Mouse (Mus musculus) neural tube, embryonic 14.5 days (tissue): Measurements from ENCODE around the gene Gtf2ird2. TPM values are rescaled to one million over a fixed set of nuclear protein-coding genes. Genes with fewer than 3 reads are reported as not detected.
A peak's percentile ranks its signal among the peaks of the same experiment; 100 is the strongest.

Experiments
- ATAC-seq: fragments of 200-750 bp; cut with Nextera tagmentation; 2 replicates; pipeline ENCODE4 v1.8.0; 2017; ENCODE audit warnings: low read depth, mild to moderate bottlenecking, moderate TSS enrichment, moderate library complexity
- H3K27ac ChIP-seq: fragments of 300-500 bp; sonication (generic); 2 replicates; pipeline ENCODE4 v1.5.1; 2014; ENCODE audit warnings: low read depth, mild to moderate bottlenecking, control low read depth, low read length, moderate library complexity, mixed read lengths
- H3K27me3 ChIP-seq: fragments of 300-500 bp; sonication (generic); 2 replicates; pipeline ENCODE4 v1.6.1; 2014; ENCODE audit warnings: low read length; ENCODE audit not compliant: control insufficient read depth, insufficient read depth
- H3K36me3 ChIP-seq: fragments of 300-500 bp; sonication (generic); 2 replicates; pipeline ENCODE4 v1.6.1; 2014; ENCODE audit warnings: low read length, mixed read lengths; ENCODE audit not compliant: control insufficient read depth, insufficient read depth
- H3K4me1 ChIP-seq: fragments of 300-500 bp; sonication (generic); 2 replicates; pipeline ENCODE4 v1.6.1; 2014; ENCODE audit warnings: low read length; ENCODE audit not compliant: control insufficient read depth, insufficient read depth
- H3K4me2 ChIP-seq: fragments of 300-500 bp; sonication (generic); 2 replicates; pipeline ENCODE4 v1.6.1; 2014; ENCODE audit warnings: mild to moderate bottlenecking, low read depth, low read length, control low read depth
- H3K4me3 ChIP-seq: fragments of 300-500 bp; sonication (generic); 2 replicates; pipeline ENCODE4 v1.5.1; 2014; ENCODE audit warnings: low read depth, low read length, control low read depth, mixed read lengths
- H3K9ac ChIP-seq: fragments of 300-500 bp; sonication (generic); replicated peaks from 2 replicates; pipeline ENCODE4 v1.6.1; 2014; ENCODE audit warnings: low read depth, mild to moderate bottlenecking, control low read depth, low read length, mixed read lengths
- H3K9me3 ChIP-seq: fragments of 300-500 bp; sonication (generic); 2 replicates; pipeline ENCODE4 v1.6.1; 2016; ENCODE audit warnings: low read length; ENCODE audit not compliant: control insufficient read depth
- WGBS: fragments of 180-500 bp; shearing (Covaris S2); extraction: QIAGEN DNeasy Blood & Tissue Kit; methylation state at CpG from one replicate; pipeline ENCODE4 v1.1.7; 2014; 5-methylcytosine and 5-hydroxymethylcytosine counted together
- polyA plus RNA-seq: library from polyadenylated mRNA; unstranded; fragments of >200 nt; fragmentation: Nextera tagmentation; extraction: Ambion mirVana; gene quantifications from 2 replicates; pipeline ENCODE4 v1.2.1, GENCODE M21; 2014

The Gtf2ird2 gene
- 11.6 and 14.0 TPM in 2 replicates for polyA plus RNA-seq

DNA sequence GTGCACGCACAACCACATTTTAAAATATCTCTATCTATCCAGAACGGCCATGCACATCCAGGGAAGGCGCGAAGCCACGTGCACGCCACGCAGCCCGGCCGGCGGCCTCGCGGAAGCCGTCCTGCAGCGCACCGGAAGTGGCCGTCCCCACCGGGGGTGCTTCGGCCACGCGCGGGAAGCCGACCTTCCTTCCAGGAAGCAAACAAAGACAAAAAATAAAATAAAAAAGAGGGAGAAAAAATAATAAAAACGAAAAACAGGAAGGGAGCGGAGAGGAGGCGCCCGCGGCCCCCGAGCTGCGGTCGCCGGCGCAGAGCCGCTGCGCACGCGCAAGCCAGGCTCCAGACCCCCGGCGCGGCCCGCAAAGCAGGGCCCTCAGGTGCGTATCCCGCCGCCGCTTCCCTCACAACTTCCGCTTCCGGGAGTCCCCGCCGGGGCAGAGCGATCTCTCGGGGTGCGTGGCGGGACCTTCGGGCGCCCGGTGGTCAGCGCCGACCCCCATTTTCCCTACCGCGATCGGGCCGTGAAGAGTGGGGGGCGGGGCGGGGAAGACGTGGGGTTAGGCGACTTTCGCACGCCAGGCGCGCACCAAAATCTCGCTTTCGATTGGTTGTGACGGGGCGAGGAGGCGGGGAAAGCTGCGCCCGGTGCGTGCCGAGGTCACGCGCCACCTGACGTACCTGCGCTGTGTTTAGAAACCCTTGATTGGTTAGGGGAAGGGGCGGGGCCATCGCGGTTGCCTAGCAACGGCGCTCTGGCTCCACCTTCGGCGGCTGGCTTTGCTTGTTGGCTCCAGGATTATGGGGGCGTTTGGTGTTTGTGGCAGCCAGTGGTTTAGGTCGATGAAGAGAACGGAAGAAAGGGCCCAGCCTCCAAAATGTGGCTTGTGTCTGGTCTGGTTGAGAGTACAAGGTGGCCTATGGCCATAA, at the start of gene Gtf2ird2:
Gene Gtf2ird2 (plus strand): TSS at position 140 of the 929 bp plus-strand sequence.
- H3K36me3 ChIP-seq, result no peaks in the 10 kb centered on the region
- H3K4me3 ChIP-seq, result peak within 1 kb of the TSS; percentile 62
- ATAC-seq, result peak; percentile 95
- H3K27ac ChIP-seq, result peak within 1 kb of the TSS; percentile 94
- peak within 1 kb of the TSS; percentile 70 for H3K9ac ChIP-seq
- no peaks in the 10 kb centered on the region for H3K9me3 ChIP-seq
- peak within 1 kb of the TSS; percentile 71 for H3K4me2 ChIP-seq
- under 1% methylated on average over 81 of the region's 92 CpGs for whole genome bisulfite sequencing
- no peaks in the 10 kb centered on the region for H3K27me3 ChIP-seq
- H3K4me1 ChIP-seq, result peaks cover 12% of the 10 kb centered on the region

DNA sequence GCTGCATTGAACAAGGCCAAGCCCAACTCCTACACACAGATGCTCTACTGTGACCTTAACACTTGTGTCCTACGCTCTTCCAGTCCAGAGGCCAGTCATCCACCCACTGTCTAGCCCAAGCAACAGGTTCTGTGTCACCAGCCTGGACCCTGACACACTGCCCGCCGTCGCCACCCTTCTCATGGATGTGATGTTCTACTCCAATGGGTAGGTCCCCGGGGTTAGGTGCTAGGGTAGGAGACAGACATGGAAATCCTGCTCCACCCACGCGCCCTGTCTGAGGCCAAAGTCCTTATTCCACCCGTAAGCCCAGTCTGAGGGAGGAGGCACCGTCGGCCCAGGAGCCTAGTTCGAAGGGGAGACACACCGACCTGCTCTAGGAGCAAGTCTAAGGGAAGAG, 47.8 kb upstream of the Gtf2ird2 start:
- 97% methylated on average over 12 of the region's 12 CpGs for WGBS
- no peak for ATAC-seq
- peaks cover 41% of the 10 kb centered on the region for H3K36me3 ChIP-seq

DNA sequence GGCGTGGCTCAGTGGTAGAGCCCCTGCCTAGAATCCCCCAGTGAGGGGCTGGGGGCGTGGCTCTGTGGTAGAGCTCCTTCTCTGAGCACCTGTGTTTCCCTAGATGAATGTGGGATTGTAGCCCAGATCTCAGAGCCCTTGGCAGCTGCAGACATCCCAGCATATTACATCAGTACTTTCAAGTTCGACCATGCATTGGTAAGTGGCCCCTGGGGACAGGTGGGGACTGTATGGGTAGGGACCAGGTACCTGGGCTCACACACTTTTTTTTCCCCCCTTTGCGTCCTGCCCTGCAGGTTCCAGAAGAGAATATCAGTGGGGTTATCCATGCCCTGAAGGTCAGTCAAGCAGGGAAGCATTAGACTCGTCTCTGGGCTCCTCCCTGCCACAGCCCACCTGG, 45.9 kb upstream of the Gtf2ird2 start:
- Histone ChIP-seq H3K27me3 (no peaks in the 10 kb centered on the region), H3K4me2 (no peak overlapping the region), H3K27ac (no peak overlapping the region), H3K4me3 (no peak overlapping the region), H3K9ac (no peak overlapping the region), H3K36me3 (peaks cover 41% of the 10 kb centered on the region), H3K4me1 (no peaks in the 10 kb centered on the region), H3K9me3 (no peaks in the 10 kb centered on the region)
- WGBS, result 84% methylated on average over 5 of the region's 5 CpGs
- ATAC-seq, result no peak

More for the DNA sequence above, 47.8 kb upstream of the Gtf2ird2 start:
- H3K9me3 ChIP-seq, result no peaks in the 10 kb centered on the region
- no peak overlapping the region for H3K4me2 ChIP-seq
- no peaks in the 10 kb centered on the region for H3K4me1 ChIP-seq
- H3K27me3 ChIP-seq, result no peaks in the 10 kb centered on the region
- no peak overlapping the region for H3K9ac ChIP-seq
- H3K4me3 ChIP-seq, result no peak overlapping the region
- H3K27ac ChIP-seq, result no peak overlapping the region

DNA sequence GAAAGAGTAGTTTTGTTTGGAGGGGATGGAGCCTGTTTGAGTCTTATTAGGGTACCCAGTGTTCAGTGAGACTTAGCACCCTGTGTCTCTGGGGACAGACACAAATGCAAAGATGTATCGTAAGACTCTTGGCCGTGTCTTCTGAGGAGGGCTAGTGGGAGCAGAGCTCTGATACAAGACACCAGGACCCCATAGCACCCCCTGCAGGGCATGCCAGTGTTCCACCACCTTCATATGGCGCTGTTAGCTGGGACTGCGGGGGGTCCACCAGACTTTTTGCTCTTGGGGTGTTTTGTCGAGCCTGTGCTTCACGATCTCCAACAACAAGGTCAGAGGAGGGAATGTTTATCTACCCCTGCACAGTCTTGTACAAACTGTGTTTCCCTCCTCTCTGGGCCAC, 44.4 kb upstream of the Gtf2ird2 start:
- Histone ChIP-seq H3K36me3 (peaks cover 43% of the 10 kb centered on the region), H3K9me3 (no peaks in the 10 kb centered on the region), H3K4me1 (no peaks in the 10 kb centered on the region), H3K27ac (no peak overlapping the region), H3K27me3 (no peaks in the 10 kb centered on the region), H3K4me2 (no peak overlapping the region), H3K9ac (no peak overlapping the region), H3K4me3 (no peak overlapping the region)
- 85% methylated on average over 6 of the region's 6 CpGs for WGBS
- no peak for ATAC-seq

DNA sequence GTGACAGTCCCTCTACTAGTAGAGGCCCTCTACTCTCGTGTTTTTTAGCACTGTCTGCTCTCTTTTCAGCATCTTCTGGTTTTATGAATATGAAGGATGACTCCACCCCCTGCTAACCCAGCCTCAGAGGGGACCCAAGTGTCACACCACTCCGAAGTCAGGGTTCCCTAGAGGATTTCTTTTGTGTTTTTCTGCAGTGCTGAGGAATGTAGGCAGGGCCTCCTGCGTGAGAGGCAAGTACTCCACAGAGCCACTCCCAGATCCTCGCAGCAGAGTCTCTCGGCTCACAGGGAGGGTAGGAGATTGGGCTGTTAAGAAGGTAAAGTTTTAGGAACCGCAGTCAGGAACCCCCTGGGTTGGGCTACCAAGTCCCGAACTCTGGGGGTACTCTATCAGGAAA, 42.6 kb upstream of the Gtf2ird2 start:
- Histone ChIP-seq H3K9ac (no peak overlapping the region), H3K27ac (no peak overlapping the region), H3K9me3 (no peaks in the 10 kb centered on the region), H3K4me2 (no peak overlapping the region), H3K4me1 (no peaks in the 10 kb centered on the region), H3K27me3 (no peaks in the 10 kb centered on the region), H3K4me3 (no peak overlapping the region), H3K36me3 (peaks cover 32% of the 10 kb centered on the region; the same call in 1 of the 2 replicates)
- no peak for ATAC-seq
- WGBS, result 76% methylated on average over 7 of the region's 7 CpGs

DNA sequence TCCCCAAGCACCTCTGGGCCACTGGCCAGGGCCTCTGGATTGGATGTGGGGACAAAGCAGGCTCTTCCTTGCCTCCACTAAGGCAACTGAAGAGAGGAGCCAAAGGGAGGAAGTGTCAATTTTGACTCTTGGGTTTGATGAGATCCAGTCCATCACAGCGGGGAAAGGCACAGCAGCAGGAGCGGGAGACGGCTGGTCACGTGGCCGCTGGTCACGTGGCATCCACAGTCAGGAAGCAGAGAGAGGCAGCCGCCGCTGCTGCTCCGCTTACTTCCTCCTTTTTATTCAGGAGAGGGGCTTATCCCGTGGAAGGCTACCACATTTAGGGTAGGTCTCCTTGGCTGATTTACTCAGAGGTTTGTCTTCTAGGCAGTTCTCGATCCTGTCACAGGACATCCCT, 41.4 kb upstream of the Gtf2ird2 start:
- Histone ChIP-seq H3K27ac (no peak overlapping the region), H3K9me3 (no peaks in the 10 kb centered on the region), H3K27me3 (no peaks in the 10 kb centered on the region), H3K4me3 (no peak overlapping the region), H3K4me1 (no peaks in the 10 kb centered on the region), H3K36me3 (peaks cover 23% of the 10 kb centered on the region; the same call in 1 of the 2 replicates), H3K4me2 (no peak overlapping the region), H3K9ac (no peak overlapping the region)
- no peak for ATAC-seq
- 86% methylated on average over 11 of the region's 11 CpGs for WGBS

DNA sequence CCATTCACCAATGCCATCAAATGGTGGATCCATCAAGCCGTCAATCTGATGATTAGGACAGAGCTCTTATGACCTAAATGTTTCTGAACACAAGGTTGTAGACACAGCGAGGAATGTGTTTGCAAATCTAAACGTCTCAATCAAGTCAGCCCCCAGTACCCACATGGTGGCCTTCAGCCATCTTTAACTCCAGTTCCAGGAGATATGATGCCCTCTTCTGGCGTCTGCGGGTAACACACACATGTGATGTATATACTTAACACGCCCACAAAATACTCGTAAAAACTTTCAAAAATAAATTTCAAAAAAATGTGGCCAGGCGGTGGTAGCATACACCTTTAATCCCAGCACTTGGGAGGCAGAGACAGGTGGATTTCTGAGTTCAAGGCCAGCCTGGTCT, 38.8 kb upstream of the Gtf2ird2 start:
- Histone ChIP-seq H3K4me1 (no peaks in the 10 kb centered on the region), H3K4me2 (no peak overlapping the region), H3K36me3 (peaks cover 12% of the 10 kb centered on the region; the same call in 1 of the 2 replicates), H3K27ac (no peak overlapping the region), H3K9me3 (no peaks in the 10 kb centered on the region), H3K9ac (no peak overlapping the region), H3K4me3 (no peak overlapping the region), H3K27me3 (no peaks in the 10 kb centered on the region)
- WGBS, result 96% methylated on average over 8 of the region's 8 CpGs
- no peak for ATAC-seq

DNA sequence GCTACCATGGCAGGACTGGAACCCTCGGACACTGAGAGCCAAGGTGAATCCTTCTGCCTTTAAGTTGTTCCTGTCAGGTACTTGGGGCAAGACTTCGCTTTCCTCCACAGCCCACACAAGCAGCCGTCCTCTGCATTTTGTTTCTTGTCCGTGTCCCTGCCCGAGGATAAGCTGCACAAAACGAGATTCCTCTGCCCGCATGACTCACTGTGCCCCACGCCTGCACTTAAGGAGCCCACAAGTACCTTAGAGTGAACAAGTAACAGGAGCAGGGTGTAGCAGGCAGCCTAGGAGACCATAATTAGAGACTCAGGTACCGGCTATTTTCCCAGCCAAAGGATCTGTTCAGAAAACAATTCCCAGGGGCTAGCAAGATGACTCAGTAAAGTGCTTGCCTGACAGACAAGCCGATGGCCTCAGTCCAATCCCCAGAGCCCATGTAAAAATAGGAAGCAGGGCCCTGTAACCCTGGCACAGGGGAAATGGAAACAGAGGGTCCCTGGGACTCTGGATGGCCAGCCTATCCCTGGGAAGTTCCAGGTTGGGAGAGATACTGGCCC, 36.5 kb upstream of the Gtf2ird2 start:
- Histone ChIP-seq H3K27ac (no peak overlapping the region), H3K4me1 (no peaks in the 10 kb centered on the region), H3K36me3 (0 out of 2 replicates have a peak, but pooled peaks cover 6% of the 10 kb centered on the region), H3K4me3 (no peak overlapping the region), H3K27me3 (no peaks in the 10 kb centered on the region), H3K9ac (no peak overlapping the region), H3K4me2 (no peak overlapping the region), H3K9me3 (no peaks in the 10 kb centered on the region)
- ATAC-seq, result no peak
- whole genome bisulfite sequencing, result 88% methylated on average over 10 of the region's 10 CpGs

DNA sequence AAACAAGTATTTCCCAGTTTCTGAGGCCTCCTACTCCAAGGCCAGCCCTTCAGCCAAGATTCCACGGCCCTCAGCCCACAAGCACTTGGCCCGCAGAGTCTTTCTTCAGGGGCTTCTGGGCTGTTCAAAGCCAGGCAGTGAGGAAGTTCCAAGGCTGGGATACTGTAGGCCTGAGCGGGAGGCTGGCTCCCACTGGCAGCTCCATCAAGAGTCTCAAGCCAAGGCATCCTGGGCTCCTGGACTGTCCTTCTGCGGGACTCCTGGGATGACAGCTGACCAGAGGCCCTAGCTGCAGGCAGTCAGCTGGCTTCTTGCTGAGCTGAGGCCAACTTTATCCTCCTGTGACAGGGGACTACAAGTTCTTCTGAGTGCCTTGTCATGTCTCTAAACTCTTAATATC, 35.7 kb upstream of the Gtf2ird2 start:
- Histone ChIP-seq H3K9me3 (no peaks in the 10 kb centered on the region), H3K27me3 (no peaks in the 10 kb centered on the region), H3K27ac (no peak overlapping the region), H3K9ac (no peak overlapping the region), H3K4me1 (no peaks in the 10 kb centered on the region), H3K4me3 (no peak overlapping the region), H3K4me2 (no peak overlapping the region), H3K36me3 (0 out of 2 replicates have a peak, but pooled peaks cover 6% of the 10 kb centered on the region)
- 94% methylated on average over 4 of the region's 4 CpGs for WGBS
- ATAC-seq, result no peak
